Mouse (Mus musculus): ENCODE results near the gene 2300009A05Rik. TPM values are rescaled to one million over a fixed set of nuclear protein-coding genes. Genes with fewer than 3 reads are reported as not detected.
A peak's percentile ranks its signal among the peaks of the same experiment; 100 is the strongest.

2300009A05Rik gene
- polyA plus RNA-seq (2015; fragmentation: Nextera tagmentation; extraction: Ambion mirVana), result 28.2 and 29.6 TPM in 2 replicates

DNA sequence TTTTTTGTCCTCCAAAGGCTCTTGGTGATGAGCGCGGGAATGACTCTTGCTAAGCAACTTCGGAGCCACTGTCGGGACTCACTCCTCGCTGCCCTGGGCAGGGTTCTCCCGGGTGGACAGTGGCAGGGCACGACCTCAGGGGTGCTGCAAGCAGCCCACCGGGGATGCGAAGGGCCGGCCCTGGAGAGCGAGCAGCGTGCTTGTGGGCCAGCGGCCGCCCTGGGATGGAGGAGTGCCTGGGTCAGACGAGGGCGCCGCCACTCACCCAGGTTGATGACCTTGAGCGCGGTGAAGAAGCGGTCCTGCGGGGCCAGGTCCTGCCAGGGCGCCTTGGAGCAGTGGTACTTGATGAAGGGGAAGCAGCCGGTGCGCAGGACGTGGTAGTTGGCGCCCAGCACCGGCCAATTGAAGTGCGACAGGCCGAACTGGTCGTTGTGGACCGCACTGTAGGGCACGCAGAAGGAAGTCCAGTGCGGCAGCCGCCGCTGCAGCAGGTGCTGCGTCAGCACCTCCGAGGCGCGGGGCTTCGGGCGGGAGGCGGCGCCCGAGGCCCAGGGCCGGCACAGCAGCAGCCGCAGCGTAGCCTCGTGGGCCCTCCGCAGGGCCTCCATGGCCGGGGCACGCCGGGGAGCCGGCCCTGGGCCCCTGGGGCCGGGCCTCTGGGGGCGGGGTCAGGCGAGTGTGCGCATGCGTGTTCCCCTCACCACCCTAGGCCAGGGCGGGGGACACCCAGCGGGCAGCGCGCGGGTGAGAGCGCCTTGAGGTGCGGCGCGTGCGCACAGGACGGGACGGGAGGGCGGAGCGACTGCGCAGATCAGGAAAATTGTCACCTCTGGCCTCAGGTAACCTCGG is at the start of gene 2300009A05Rik:
Gene 2300009A05Rik (minus strand): TSS at position 636 of the 852 bp plus-strand sequence.
- Histone ChIP-seq H3K9ac (peak within 1 kb of the TSS; percentile 88), H3K4me3 (replicated peaks) (peak within 1 kb of the TSS; percentile 90), H3K36me3 (no peaks in the 10 kb centered on the region), H3K27me3 (no peaks in the 10 kb centered on the region), H3K4me1 (replicated peaks) (peaks cover 22% of the 10 kb centered on the region), H3K4me2 (peak within 1 kb of the TSS; percentile 98), H3K27ac (peak within 1 kb of the TSS; percentile 92), H3K9me3 (replicated peaks) (no peaks in the 10 kb centered on the region)
- DNase-seq (peak; percentile 98), ATAC-seq (ENCODE audit: low read depth) (peak; percentile 99)
- WGBS (ENCODE audit: insufficient replicate concordance), result under 1% methylated on average over 74 of the region's 74 CpGs

- DNase-seq (no peak), ATAC-seq (ENCODE audit: low read depth) (no peak)
- Histone ChIP-seq H3K9me3 (replicated peaks) (no peaks in the 10 kb centered on the region), H3K36me3 (no peaks in the 10 kb centered on the region), H3K27ac (no peak overlapping the region), H3K27me3 (no peaks in the 10 kb centered on the region), H3K9ac (no peak overlapping the region), H3K4me2 (no peak overlapping the region), H3K4me3 (replicated peaks) (no peak overlapping the region), H3K4me1 (replicated peaks) (no peaks in the 10 kb centered on the region)
- 62% methylated on average over 6 of the region's 6 CpGs for WGBS (ENCODE audit: insufficient replicate concordance)
These were observed 44.6 kb upstream of the 2300009A05Rik start for GRCm38 (mm10) chr9:63443695-63444094.

- H3K4me3 ChIP-seq (replicated peaks), result no peak overlapping the region
- H3K4me2 ChIP-seq, result no peak overlapping the region
- H3K4me1 ChIP-seq (replicated peaks), result no peaks in the 10 kb centered on the region
- H3K27me3 ChIP-seq, result no peaks in the 10 kb centered on the region
- no peak overlapping the region for H3K9ac ChIP-seq
- H3K27ac ChIP-seq, result no peak overlapping the region
- H3K36me3 ChIP-seq, result no peaks in the 10 kb centered on the region
- DNase-seq (no peak), ATAC-seq (ENCODE audit: low read depth) (no peak)
- WGBS (ENCODE audit: insufficient replicate concordance), result 48% methylated on average over 1 of the region's 1 CpGs
- H3K9me3 ChIP-seq (replicated peaks), result no peaks in the 10 kb centered on the region
These were observed 31.6 kb upstream of the 2300009A05Rik start for GRCm38 (mm10) chr9:63430652-63431051.

GRCm38 (mm10) chr9:63421096-63421736 is 22.2 kb upstream of the 2300009A05Rik start:
- H3K9ac ChIP-seq, result no peak overlapping the region
- H3K4me1 ChIP-seq (replicated peaks), result no peaks in the 10 kb centered on the region
- no peak overlapping the region for H3K4me2 ChIP-seq
- no peak for ATAC-seq (ENCODE audit: low read depth)
- H3K4me3 ChIP-seq (replicated peaks), result no peak overlapping the region
- H3K27me3 ChIP-seq, result no peaks in the 10 kb centered on the region
- H3K27ac ChIP-seq, result no peak overlapping the region
- H3K36me3 ChIP-seq, result no peaks in the 10 kb centered on the region
- WGBS (ENCODE audit: insufficient replicate concordance), result 49% methylated on average over 9 of the region's 9 CpGs
- DNase-seq, result no peak
- no peaks in the 10 kb centered on the region for H3K9me3 ChIP-seq (replicated peaks)

- H3K9ac ChIP-seq, result no peak overlapping the region
These were observed 21.4 kb upstream of the 2300009A05Rik start for GRCm38 (mm10) chr9:63420396-63420795.

DNA sequence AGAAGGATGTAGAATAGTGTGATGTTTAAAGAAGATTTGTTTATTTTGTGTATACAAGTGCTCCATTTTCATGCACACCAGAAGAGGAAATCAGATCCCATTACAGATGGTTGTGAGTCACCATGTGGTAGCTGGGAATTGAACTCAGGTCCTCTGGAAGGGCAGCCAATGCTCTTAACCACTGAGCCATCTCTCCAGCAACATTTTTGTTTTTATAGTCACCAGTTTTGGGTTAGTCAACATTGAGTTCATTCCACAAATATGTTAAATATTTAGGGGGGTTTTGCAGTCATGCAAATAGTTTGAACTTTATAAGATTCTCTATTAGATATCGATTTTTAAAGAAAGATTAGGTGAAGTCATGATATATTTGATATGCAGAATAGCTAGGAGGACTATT is 1.1 kb upstream of the 2300009A05Rik start:
- no peak overlapping the region for H3K27ac ChIP-seq
- DNase-seq (no peak), ATAC-seq (ENCODE audit: low read depth) (no peak)
- no peaks in the 10 kb centered on the region for H3K9me3 ChIP-seq (replicated peaks)
- no peaks in the 10 kb centered on the region for H3K27me3 ChIP-seq
- no peaks in the 10 kb centered on the region for H3K36me3 ChIP-seq
- 64% methylated on average over 1 of the region's 1 CpGs for WGBS (ENCODE audit: insufficient replicate concordance)
- peaks cover 22% of the 10 kb centered on the region for H3K4me1 ChIP-seq (replicated peaks)
- H3K9ac ChIP-seq, result no peak overlapping the region
- no peak overlapping the region for H3K4me3 ChIP-seq (replicated peaks)
- H3K4me2 ChIP-seq, result no peak overlapping the region

More at GRCm38 (mm10) chr9:63420396-63420795, 21.4 kb upstream of the 2300009A05Rik start:
- H3K27me3 ChIP-seq, result no peaks in the 10 kb centered on the region
- ATAC-seq (ENCODE audit: low read depth) (no peak), DNase-seq (no peak)
- H3K27ac ChIP-seq, result no peak overlapping the region
- no peaks in the 10 kb centered on the region for H3K4me1 ChIP-seq (replicated peaks)
- H3K36me3 ChIP-seq, result no peaks in the 10 kb centered on the region
- no peak overlapping the region for H3K4me2 ChIP-seq
- no peaks in the 10 kb centered on the region for H3K9me3 ChIP-seq (replicated peaks)
- H3K4me3 ChIP-seq (replicated peaks), result no peak overlapping the region
- 57% methylated on average over 6 of the region's 6 CpGs for WGBS (ENCODE audit: insufficient replicate concordance)

- Histone ChIP-seq H3K27me3 (no peaks in the 10 kb centered on the region), H3K9ac (peak overlapping the region; percentile 88), H3K4me3 (replicated peaks) (peak overlapping the region; percentile 90), H3K4me1 (replicated peaks) (peaks cover 22% of the 10 kb centered on the region), H3K36me3 (no peaks in the 10 kb centered on the region), H3K9me3 (replicated peaks) (no peaks in the 10 kb centered on the region), H3K4me2 (peak overlapping the region; percentile 98), H3K27ac (peak overlapping the region; percentile 92)
- 2% methylated on average over 8 of the region's 8 CpGs for WGBS (ENCODE audit: insufficient replicate concordance)
- ATAC-seq (ENCODE audit: low read depth), result peak; percentile 37
- no peak for DNase-seq
These were observed 393 bp upstream of the 2300009A05Rik start for GRCm38 (mm10) chr9:63399463-63399815.

GRCm38 (mm10) chr9:63395612-63396011 is 3.4 kb downstream of the 2300009A05Rik start:
- Histone ChIP-seq H3K36me3 (no peaks in the 10 kb centered on the region), H3K9ac (0 out of 2 replicates have a peak overlapping the region, but pooled peaks have one; percentile 27), H3K9me3 (replicated peaks) (no peaks in the 10 kb centered on the region), H3K27ac (no peak overlapping the region), H3K27me3 (no peaks in the 10 kb centered on the region), H3K4me1 (replicated peaks) (peaks cover 22% of the 10 kb centered on the region), H3K4me2 (no peak overlapping the region), H3K4me3 (replicated peaks) (no peak overlapping the region)
- DNase-seq (no peak), ATAC-seq (ENCODE audit: low read depth) (no peak)
- WGBS (ENCODE audit: insufficient replicate concordance), result 69% methylated on average over 7 of the region's 7 CpGs

DNA sequence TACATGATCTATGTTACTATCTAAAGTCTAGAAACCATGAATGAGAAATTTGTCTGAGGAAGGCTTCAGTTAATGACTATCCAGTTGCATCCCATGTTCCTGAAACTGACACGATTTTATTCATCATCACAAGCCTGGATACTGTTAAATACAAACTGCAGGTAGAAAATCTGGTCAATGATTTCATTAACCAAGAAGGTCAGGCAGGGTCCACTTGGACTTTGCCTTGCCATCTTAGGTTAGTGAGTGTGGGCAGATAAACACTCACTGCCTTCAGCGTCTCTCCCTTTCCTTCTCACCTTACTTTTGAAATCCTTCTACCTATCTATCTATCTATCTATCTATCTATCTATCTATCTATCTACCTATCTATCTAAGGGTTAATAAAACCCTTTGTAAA is 7.7 kb downstream of the 2300009A05Rik start:
- H3K9ac ChIP-seq, result no peak overlapping the region
- no peak for ATAC-seq (ENCODE audit: low read depth)

DNA sequence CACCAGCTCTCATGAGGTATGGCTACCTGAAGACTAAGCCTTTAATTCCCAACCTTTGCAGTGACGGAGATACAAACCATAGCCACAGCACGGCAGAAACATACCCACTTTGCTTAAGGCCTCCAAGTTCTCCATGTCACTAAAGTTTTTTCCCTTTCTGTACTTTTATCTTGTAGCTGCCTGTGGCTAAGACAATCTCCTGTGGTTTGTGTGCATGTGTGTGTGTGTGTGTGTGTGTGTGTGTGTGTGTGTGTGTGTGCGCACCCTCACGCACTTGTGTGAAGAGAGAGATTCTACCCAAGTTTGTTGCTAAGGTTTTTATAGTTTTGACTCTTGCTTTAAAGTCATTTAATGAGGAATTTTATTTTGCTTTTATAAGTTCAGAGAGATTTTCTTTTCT is 16.3 kb downstream of the 2300009A05Rik start:
- no peak overlapping the region for H3K9ac ChIP-seq
- H3K4me2 ChIP-seq, result no peak overlapping the region
- H3K36me3 ChIP-seq, result no peaks in the 10 kb centered on the region
- ATAC-seq (ENCODE audit: low read depth), result no peak
- no peaks in the 10 kb centered on the region for H3K9me3 ChIP-seq (replicated peaks)
- H3K4me3 ChIP-seq (replicated peaks), result no peak overlapping the region
- WGBS (ENCODE audit: insufficient replicate concordance), result 62% methylated on average over 4 of the region's 4 CpGs
- H3K27ac ChIP-seq, result no peak overlapping the region
- peaks cover 21% of the 10 kb centered on the region for H3K4me1 ChIP-seq (replicated peaks)
- H3K27me3 ChIP-seq, result no peaks in the 10 kb centered on the region
- no peak for DNase-seq

More for the DNA sequence above, 7.7 kb downstream of the 2300009A05Rik start:
- no peaks in the 10 kb centered on the region for H3K36me3 ChIP-seq
- H3K9me3 ChIP-seq (replicated peaks), result no peaks in the 10 kb centered on the region
- H3K4me2 ChIP-seq, result no peak overlapping the region
- no peak for DNase-seq
- WGBS (ENCODE audit: insufficient replicate concordance), result 59% methylated on average over 2 of the region's 2 CpGs
- no peak overlapping the region for H3K4me3 ChIP-seq (replicated peaks)
- no peaks in the 10 kb centered on the region for H3K27me3 ChIP-seq
- peaks cover 6% of the 10 kb centered on the region for H3K4me1 ChIP-seq (replicated peaks)
- no peak overlapping the region for H3K27ac ChIP-seq

- no peak for DNase-seq
- H3K4me3 ChIP-seq (replicated peaks), result no peak overlapping the region
- H3K27me3 ChIP-seq, result no peaks in the 10 kb centered on the region
- peaks cover 42% of the 10 kb centered on the region for H3K4me1 ChIP-seq (replicated peaks)
- H3K36me3 ChIP-seq, result no peaks in the 10 kb centered on the region
- H3K4me2 ChIP-seq, result no peak overlapping the region
- no peaks in the 10 kb centered on the region for H3K9me3 ChIP-seq (replicated peaks)
- no peak overlapping the region for H3K27ac ChIP-seq
- 77% methylated on average over 3 of the region's 3 CpGs for WGBS (ENCODE audit: insufficient replicate concordance)
- H3K9ac ChIP-seq, result no peak overlapping the region
- ATAC-seq (ENCODE audit: low read depth), result no peak
These were observed 18.7 kb downstream of the 2300009A05Rik start for GRCm38 (mm10) chr9:63380326-63380725.
